Comparison of ENCODE assay signal across 7 mouse cellular contexts in the genomic region with DNA sequence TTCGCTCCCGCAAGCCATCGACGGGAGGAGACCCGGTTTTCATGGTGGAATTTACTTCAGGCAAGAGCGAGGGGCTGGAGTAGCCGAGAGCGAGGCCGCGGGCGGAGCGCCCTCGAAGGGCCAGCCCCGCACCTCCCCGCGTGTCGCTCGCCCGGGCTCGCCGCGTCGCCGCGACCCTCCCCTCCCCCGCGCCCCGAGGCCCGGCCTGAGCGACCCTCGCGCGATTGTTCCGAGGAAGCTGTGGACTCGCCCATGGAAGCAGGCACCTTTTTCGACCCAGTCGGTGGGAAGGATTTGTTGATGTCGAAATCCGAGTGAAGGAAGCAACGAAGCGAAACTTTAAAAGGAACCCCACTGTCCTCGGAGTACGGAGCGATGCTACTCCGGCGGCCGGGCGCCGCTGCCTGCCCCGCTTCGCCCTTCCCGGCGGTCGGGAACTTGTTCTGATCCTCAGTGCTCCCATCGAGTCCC. TPM values are rescaled to one million over a fixed set of nuclear protein-coding genes. Genes with fewer than 3 reads are reported as not detected.
DNase-seq lines count a peak whose midpoint lies in the region; ATAC-seq and TF ChIP-seq lines count a peak whose summit lies in the region.

No protein-coding gene starts in this region.

- no peaks in the 10 kb centered on the region for H3K27me3 ChIP-seq in ES-Bruce4 (ENCODE audit: control insufficient read depth, insufficient read depth, low read length, poor library complexity, severe bottlenecking)
- H3K27me3 ChIP-seq in embryonic facial prominence, embryonic 15.5 days: no peaks in the 10 kb centered on the region
- no peaks in the 10 kb centered on the region for H3K27me3 ChIP-seq in heart, embryonic 14.5 days (ENCODE audit: control insufficient read depth, insufficient read depth, low read length)

- no peak for TF ChIP-seq EP300 in ES-Bruce4 (IDR thresholded peaks at IDR 0.05; ENCODE audit: insufficient read depth, low read depth, low read length)

- no peaks in the 10 kb centered on the region for H3K36me3 ChIP-seq in ES-Bruce4 (ENCODE audit: control insufficient read depth, insufficient read depth, low read length, poor library complexity, severe bottlenecking)
- H3K36me3 ChIP-seq in embryonic facial prominence, embryonic 15.5 days: no peaks in the 10 kb centered on the region; the same call in 1 of the 2 replicates
- no peaks in the 10 kb centered on the region for H3K36me3 ChIP-seq in heart, embryonic 14.5 days (ENCODE audit: control insufficient read depth, insufficient read depth, low read length)

- H3K4me1 ChIP-seq in ES-Bruce4 (ENCODE audit: control insufficient read depth, insufficient read depth, low read length): no peaks in the 10 kb centered on the region
- peaks cover 12% of the 10 kb centered on the region for H3K4me1 ChIP-seq in embryonic facial prominence, embryonic 15.5 days
- H3K4me1 ChIP-seq in heart, embryonic 14.5 days (ENCODE audit: control insufficient read depth in 2 of 2, insufficient read depth in 2 of 2, low read length in 2 of 2): peaks cover 2 to 9% of the 10 kb centered on the region in 2 experiments

- DNase-seq in adrenal gland, adult 8-10 months: peak; percentile 44
- DNase-seq in kidney, postnatal 25 days: peak; percentile 51 to 72
- DNase-seq in lung, postnatal 10 days: peak; percentile 58
- peak; percentile 31 for DNase-seq in skeletal muscle tissue, adult 2 months (ENCODE audit: low read depth, low spot score)

- peak; percentile 73 for ATAC-seq in embryonic facial prominence, embryonic 15.5 days (ENCODE audit: insufficient number of reproducible peaks, low FRiP score, low TSS enrichment, low read depth)
- ATAC-seq in heart, embryonic 14.5 days (ENCODE audit: insufficient number of reproducible peaks, insufficient read depth, low FRiP score, low read depth): peak; percentile 67

- H3K4me3 ChIP-seq in ES-Bruce4 (ENCODE audit: low read depth, low read length): peak overlapping the region; percentile 81
- peak overlapping the region; percentile 88 for H3K4me3 ChIP-seq in embryonic facial prominence, embryonic 15.5 days (replicated peaks)
- H3K4me3 ChIP-seq in heart, embryonic 14.5 days (ENCODE audit: control insufficient read depth in 1 of 2, insufficient read depth in 1 of 2, low read depth in 1 of 2, low read length in 2 of 2): peak overlapping the region; percentile 73 to 96

- H3K9ac ChIP-seq in ES-Bruce4 (ENCODE audit: low read depth, poor library complexity, severe bottlenecking): peak overlapping the region; percentile 89
- peak overlapping the region; percentile 77 for H3K9ac ChIP-seq in embryonic facial prominence, embryonic 15.5 days
- H3K9ac ChIP-seq in heart, embryonic 14.5 days (ENCODE audit: low read length): peak overlapping the region; percentile 97

- no peak overlapping the region for H3K27ac ChIP-seq in ES-Bruce4 (ENCODE audit: insufficient read depth, low read length)
- H3K27ac ChIP-seq in embryonic facial prominence, embryonic 15.5 days (replicated peaks): peak overlapping the region; percentile 99
- peak overlapping the region; percentile 98 for H3K27ac ChIP-seq in heart, embryonic 14.5 days (replicated peaks in 1 of 2; ENCODE audit: control insufficient read depth in 1 of 2, insufficient read depth in 1 of 2, low read depth in 2 of 2, low read length in 2 of 2)

- TF ChIP-seq POLR2A in ES-Bruce4 (IDR thresholded peaks at IDR 0.05; ENCODE audit: insufficient read depth, low read length): no peak

- WGBS in embryonic facial prominence, embryonic 15.5 days: under 1% methylated on average over 54 of the region's 55 CpGs
- WGBS in heart, embryonic 14.5 days: under 1% methylated on average over 54 of the region's 55 CpGs

- no peaks in the 10 kb centered on the region for H3K9me3 ChIP-seq in ES-Bruce4 (replicated peaks; ENCODE audit: control insufficient read depth, insufficient read depth, low read length, poor library complexity, severe bottlenecking)
- no peaks in the 10 kb centered on the region for H3K9me3 ChIP-seq in embryonic facial prominence, embryonic 15.5 days (replicated peaks)
- H3K9me3 ChIP-seq in heart, embryonic 14.5 days (ENCODE audit: control insufficient read depth, low read length): no peaks in the 10 kb centered on the region

- peak overlapping the region; percentile 79 for H3K4me2 ChIP-seq in embryonic facial prominence, embryonic 15.5 days (replicated peaks)
- peak overlapping the region; percentile 92 for H3K4me2 ChIP-seq in heart, embryonic 14.5 days (ENCODE audit: low read length)

- no peak for TF ChIP-seq CTCF in ES-Bruce4 (IDR thresholded peaks at IDR 0.05; ENCODE audit: low read depth, low read length)

RNA-seq across cellular contexts. Expression of a gene that starts 0.6 kb away (rescaled TPM):
- polyA plus RNA-seq in ES-Bruce4 (2011; ENCODE audit: insufficient read depth, insufficient read length, low read depth, missing spikeins): 28.5 and 29.2 TPM in 2 replicates
- total RNA-seq in adrenal gland, adult 8-10 months (2022): 10 to 100 TPM; 64.0 to 68.1 (median 66.2) TPM
- polyA plus RNA-seq in embryonic facial prominence, embryonic 15.5 days (2015; fragmentation: Nextera tagmentation; extraction: Ambion mirVana): 8.8 and 9.9 TPM in 2 replicates
- polyA plus RNA-seq in heart, embryonic 14.5 days (2014; fragmentation: Nextera tagmentation; extraction: Ambion mirVana): 12.0 and 13.1 TPM in 2 replicates
